Mouse (Mus musculus) myocyte (in vitro differentiated cells): ENCODE results near the gene Me3. TPM values are rescaled to one million over a fixed set of nuclear protein-coding genes. Genes with fewer than 3 reads are reported as not detected.

ENCODE experiments used
- H3K27me3 ChIP-seq: one replicate; pipeline ENCODE4 v1.6.1; 2011; ENCODE audit not compliant: control insufficient read depth, insufficient read depth, insufficient read length
- H3K36me3 ChIP-seq: one replicate; pipeline ENCODE4 v1.6.1; 2011; ENCODE audit not compliant: control insufficient read depth, insufficient read depth
- H3K4me2 ChIP-seq: one replicate; pipeline ENCODE4 v1.6.1; 2011; ENCODE audit warnings: low read depth, control low read depth
- H3K4me3 ChIP-seq: one replicate; pipeline ENCODE4 v1.5.1; 2011; ENCODE audit warnings: mild to moderate bottlenecking, control low read depth, moderate library complexity
- H3K79me2 ChIP-seq: one replicate; pipeline ENCODE4 v1.6.1; 2011; ENCODE audit not compliant: control insufficient read depth, insufficient read depth
- H3ac ChIP-seq: one replicate; pipeline ENCODE4 v1.6.1; 2011; ENCODE audit not compliant: control insufficient read depth, insufficient read length
- CEBPB ChIP-seq: IDR thresholded peaks from 2 replicates; pipeline ENCODE4 v1.6.1; 2011; ENCODE audit warnings: mild to moderate bottlenecking, moderate library complexity; ENCODE audit not compliant: poor library complexity, insufficient read depth, severe bottlenecking
- E2F4 ChIP-seq: IDR thresholded peaks from one replicate; pipeline ENCODE4 v1.6.1; 2011; ENCODE audit warnings: mild to moderate bottlenecking, control low read depth, moderate library complexity; ENCODE audit not compliant: insufficient read depth
- MAX ChIP-seq: IDR thresholded peaks from one replicate; pipeline ENCODE4 v1.6.1; 2011; ENCODE audit warnings: low read depth, mild to moderate bottlenecking, control low read depth
- MYOD1 ChIP-seq, 3 experiments: IDR thresholded peaks; one replicate each; pipeline ENCODE4 v1.6.1; 2011; ENCODE audit warnings: control low read depth in 2 of 3, low read depth in 2 of 3, mild to moderate bottlenecking in 2 of 3, moderate library complexity in 1 of 3; ENCODE audit not compliant: insufficient read length in 2 of 3, control insufficient read depth in 1 of 3
- MYOG ChIP-seq, 3 experiments: IDR thresholded peaks; one replicate each; pipeline ENCODE4 v1.6.1; 2011; ENCODE audit warnings: control low read depth in 2 of 3, low read depth in 2 of 3, mild to moderate bottlenecking in 2 of 3; ENCODE audit not compliant: insufficient read length in 2 of 3, control insufficient read depth in 1 of 3, insufficient read depth in 1 of 3
- POLR2A ChIP-seq: IDR thresholded peaks from one replicate; pipeline ENCODE4 v1.6.1; 2011; ENCODE audit warnings: low read depth, mild to moderate bottlenecking, control low read depth, moderate library complexity; ENCODE audit not compliant: insufficient read length
- POLR2AphosphoS2 ChIP-seq: IDR thresholded peaks from one replicate; pipeline ENCODE4 v1.6.1; 2011; ENCODE audit warnings: low read depth, control low read depth; ENCODE audit not compliant: insufficient read length
- REST ChIP-seq: IDR thresholded peaks from one replicate; pipeline ENCODE4 v1.6.1; 2011; ENCODE audit warnings: mild to moderate bottlenecking, control low read depth, moderate library complexity; ENCODE audit not compliant: insufficient read depth, insufficient read length
- SRF ChIP-seq: IDR thresholded peaks from one replicate; pipeline ENCODE4 v1.6.1; 2011; ENCODE audit warnings: low read depth; ENCODE audit not compliant: control insufficient read depth, insufficient read length
- TCF12 ChIP-seq: IDR thresholded peaks from one replicate; pipeline ENCODE4 v1.6.1; 2011; ENCODE audit warnings: mild to moderate bottlenecking, control low read depth; ENCODE audit not compliant: poor library complexity, insufficient read depth, severe bottlenecking
- TCF3 ChIP-seq: IDR thresholded peaks from one replicate; pipeline ENCODE4 v1.6.1; 2011; ENCODE audit warnings: low read depth, control low read depth; ENCODE audit not compliant: insufficient read length
- USF1 ChIP-seq: IDR thresholded peaks from one replicate; pipeline ENCODE4 v1.6.1; 2011; ENCODE audit warnings: low read depth, mild to moderate bottlenecking, control low read depth, moderate library complexity
- polyA plus RNA-seq: library from polyadenylated mRNA; unstranded; fragments of >200 nt; fragmentation: generic; extraction: Trizol; gene quantifications from one replicate; pipeline ENCODE4 v1.2.1, GENCODE M21; 2012; ENCODE audit warnings: missing spikeins

Gene Me3
- polyA plus RNA-seq, 1 experiment, result 7.8 TPM

DNA sequence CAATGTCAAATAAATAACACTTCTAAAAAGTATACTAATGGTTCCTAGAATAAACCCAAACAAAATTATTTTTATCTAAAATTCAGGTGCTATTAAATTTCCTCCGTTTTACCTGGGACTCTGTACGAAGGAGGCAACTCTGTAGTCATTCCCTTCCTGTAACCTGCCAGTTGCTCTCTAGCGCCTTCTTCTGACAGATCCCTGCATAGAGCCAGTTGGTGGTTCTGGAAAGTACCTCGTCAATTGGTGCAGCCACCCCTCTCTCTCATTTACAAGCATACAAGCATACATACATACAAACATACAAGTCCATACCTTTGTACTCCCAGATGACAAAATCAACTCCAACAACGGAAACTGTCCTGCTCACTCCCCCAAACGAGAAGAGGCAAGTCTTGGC is 211.3 kb downstream of the Me3 start:
- H3K27me3 ChIP-seq, result no peaks in the 10 kb centered on the region
- H3K4me2 ChIP-seq, result no peak overlapping the region
- H3K36me3 ChIP-seq, result no peaks in the 10 kb centered on the region
- no peak overlapping the region for H3K4me3 ChIP-seq
- TF ChIP-seq MAX, result no peak
- no peak for TF ChIP-seq MYOG (IDR thresholded peaks at IDR 0.05; ENCODE audit: control insufficient read depth in 1 of 3, insufficient read depth in 1 of 3, insufficient read length in 2 of 3, low read depth in 2 of 3)
- no peak for TF ChIP-seq REST
- TF ChIP-seq E2F4, result no peak
- no peak for TF ChIP-seq USF1
- TF ChIP-seq SRF, result no peak
- no peak for TF ChIP-seq POLR2A
- H3ac ChIP-seq, result no peak overlapping the region
- H3K79me2 ChIP-seq, result no peaks in the 10 kb centered on the region

DNA sequence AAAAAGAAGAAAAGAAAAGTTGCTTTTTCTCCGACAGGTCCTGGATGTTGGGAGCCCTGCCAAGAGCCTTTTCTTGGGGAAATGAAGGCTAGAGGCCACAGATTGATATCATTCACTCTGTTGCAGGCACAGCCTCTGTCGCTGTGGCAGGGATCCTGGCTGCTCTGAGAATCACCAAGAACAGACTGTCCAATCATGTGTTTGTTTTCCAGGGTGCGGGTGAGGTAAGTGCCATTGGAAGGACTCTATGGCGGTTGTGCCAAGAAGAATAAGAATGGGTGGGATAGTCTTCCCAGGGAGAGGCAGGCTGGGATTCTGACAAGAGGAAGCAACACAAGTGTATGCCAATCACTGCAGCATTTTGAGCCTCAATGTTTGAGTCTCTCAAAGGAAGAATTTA is 213.5 kb downstream of the Me3 start:
- TF ChIP-seq CEBPB (no peak), MYOD1 (IDR thresholded peaks at IDR 0.05; ENCODE audit: control insufficient read depth in 1 of 3, insufficient read length in 2 of 3, low read depth in 2 of 3) (no peak), REST (no peak), TCF3 (no peak), SRF (no peak), MAX (no peak), USF1 (no peak), MYOG (IDR thresholded peaks at IDR 0.05; ENCODE audit: control insufficient read depth in 1 of 3, insufficient read depth in 1 of 3, insufficient read length in 2 of 3, low read depth in 2 of 3) (no peak), E2F4 (no peak), POLR2A (no peak), POLR2AphosphoS2 (no peak), TCF12 (no peak)

DNA sequence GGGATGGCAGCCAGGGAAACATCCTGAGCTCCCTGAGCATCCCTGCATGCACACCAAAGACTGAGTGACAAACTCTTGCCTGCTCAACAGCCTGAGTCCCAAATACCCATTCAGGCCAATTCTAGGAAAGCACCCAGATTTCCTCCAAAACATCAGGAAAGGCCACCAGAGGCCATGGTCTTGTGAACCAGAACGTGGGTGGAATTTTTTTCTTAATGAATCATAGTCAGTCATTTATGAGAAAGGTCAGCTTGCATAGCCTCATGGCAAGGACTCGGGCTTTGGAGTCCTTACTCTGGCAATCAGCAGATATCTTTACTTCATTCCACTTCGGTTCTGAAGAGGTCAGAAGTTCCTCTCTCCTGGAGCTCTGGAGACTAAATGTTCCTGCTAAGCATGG is 218.3 kb downstream of the Me3 start:
- no peak for TF ChIP-seq CEBPB
- no peak for TF ChIP-seq MYOD1 (IDR thresholded peaks at IDR 0.05; ENCODE audit: control insufficient read depth in 1 of 3, insufficient read length in 2 of 3, low read depth in 2 of 3)
- TF ChIP-seq MYOG (IDR thresholded peaks at IDR 0.05; ENCODE audit: control insufficient read depth in 1 of 3, insufficient read depth in 1 of 3, insufficient read length in 2 of 3, low read depth in 2 of 3), result no peak
- no peak for TF ChIP-seq TCF12
- TF ChIP-seq SRF, result no peak
- TF ChIP-seq MAX, result no peak
- no peak for TF ChIP-seq USF1
- no peak for TF ChIP-seq REST
- no peak for TF ChIP-seq POLR2AphosphoS2
- no peak for TF ChIP-seq POLR2A
- no peak for TF ChIP-seq TCF3
- TF ChIP-seq E2F4, result no peak
- Histone ChIP-seq H3K27me3 (no peaks in the 10 kb centered on the region), H3ac (no peak overlapping the region), H3K79me2 (no peaks in the 10 kb centered on the region), H3K36me3 (no peaks in the 10 kb centered on the region), H3K4me3 (no peak overlapping the region), H3K4me2 (no peak overlapping the region)

More for the DNA sequence above, 213.5 kb downstream of the Me3 start:
- Histone ChIP-seq H3K36me3 (no peaks in the 10 kb centered on the region), H3K79me2 (no peaks in the 10 kb centered on the region), H3K4me2 (no peak overlapping the region), H3K27me3 (no peaks in the 10 kb centered on the region), H3ac (no peak overlapping the region), H3K4me3 (no peak overlapping the region)

- H3K4me3 ChIP-seq, result no peak overlapping the region
- no peaks in the 10 kb centered on the region for H3K79me2 ChIP-seq
- H3ac ChIP-seq, result no peak overlapping the region
- no peak overlapping the region for H3K4me2 ChIP-seq
- TF ChIP-seq MYOG (IDR thresholded peaks at IDR 0.05; ENCODE audit: control insufficient read depth in 1 of 3, insufficient read depth in 1 of 3, insufficient read length in 2 of 3, low read depth in 2 of 3) (no peak), CEBPB (no peak), E2F4 (no peak), USF1 (no peak), REST (no peak), POLR2AphosphoS2 (no peak), TCF12 (no peak), SRF (no peak), TCF3 (no peak), MYOD1 (IDR thresholded peaks at IDR 0.05; ENCODE audit: control insufficient read depth in 1 of 3, insufficient read length in 2 of 3, low read depth in 2 of 3) (no peak), POLR2A (no peak)
- no peaks in the 10 kb centered on the region for H3K27me3 ChIP-seq
- H3K36me3 ChIP-seq, result no peaks in the 10 kb centered on the region
Observed at GRCm38 (mm10) chr7:89852158-89853095, 220.2 kb downstream of the Me3 start.
